Mouse (Mus musculus): ENCODE results near the gene Gpbp1. TPM values are rescaled to one million over a fixed set of nuclear protein-coding genes. Genes with fewer than 3 reads are reported as not detected.

The Gpbp1 gene
- total and polyA plus RNA-seq, 2 experiments from 2014 or later: 49.3 to 85.3 TPM

DNA sequence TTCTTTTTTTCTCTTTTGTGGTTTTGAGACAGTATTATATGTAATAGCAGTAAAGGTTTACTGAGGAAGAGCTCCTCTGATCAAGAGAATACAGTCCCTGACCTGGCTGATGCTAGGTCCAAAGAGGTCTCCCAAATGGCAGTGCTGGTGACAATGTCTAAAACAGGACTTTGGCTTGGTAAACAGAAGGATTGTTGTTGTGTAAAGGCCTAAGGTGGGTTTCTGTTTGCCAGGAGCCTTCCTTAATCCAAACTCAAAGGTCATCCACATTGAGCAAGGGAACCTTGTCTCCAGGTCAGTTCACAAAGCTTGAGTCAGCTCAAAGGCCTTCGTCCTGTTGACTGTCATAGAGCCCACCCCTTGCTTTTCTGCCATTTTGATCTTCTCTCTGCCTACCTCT is 41.8 kb upstream of the Gpbp1 start:
- Histone ChIP-seq H3K9me3 (ENCODE audit: low read length) (no peaks in the 10 kb centered on the region), H3K36me3 (ENCODE audit: insufficient read depth, low read length) (no peaks in the 10 kb centered on the region), H3K27ac (ENCODE audit: low read depth, low read length) (no peak overlapping the region), H3K9ac (replicated peaks; ENCODE audit: low read length, poor library complexity, severe bottlenecking) (no peak overlapping the region), H3K4me2 (ENCODE audit: low read depth, low read length, poor library complexity, severe bottlenecking) (no peak overlapping the region), H3K4me3 (ENCODE audit: low read depth, low read length) (no peak overlapping the region), H3K27me3 (ENCODE audit: insufficient read depth, low read length) (no peaks in the 10 kb centered on the region), H3K4me1 (ENCODE audit: insufficient read depth, low read length) (no peaks in the 10 kb centered on the region)
- DNase-seq (ENCODE audit: low spot score) (no peak), ATAC-seq (ENCODE audit: low FRiP score) (no peak)
- TF ChIP-seq CTCF (IDR thresholded peaks at IDR 0.05): no peak
- 100% methylated on average over 1 of the region's 1 CpGs for WGBS

DNA sequence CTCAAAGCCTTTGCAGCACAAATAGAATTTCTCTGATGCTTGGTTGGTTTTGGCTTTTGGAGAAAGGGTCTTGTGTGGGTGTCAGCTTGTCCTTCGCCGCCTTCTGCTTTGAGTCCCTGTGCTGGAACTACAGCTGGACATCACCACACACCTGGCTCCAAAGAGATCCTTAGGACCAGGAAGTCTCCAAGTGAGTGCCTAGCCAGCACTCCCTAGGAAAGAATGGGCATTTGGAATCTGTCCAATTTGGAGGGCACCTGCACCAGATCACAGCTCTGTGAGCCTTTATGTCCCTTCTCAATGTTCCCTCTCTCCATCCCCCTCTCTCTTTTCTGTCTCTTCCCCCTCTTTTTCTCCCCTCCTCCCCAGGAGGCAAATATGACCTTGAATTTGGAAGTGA is 34.4 kb upstream of the Gpbp1 start:
- DNase-seq (ENCODE audit: low spot score) (no peak), ATAC-seq (ENCODE audit: low FRiP score) (no peak)
- no peaks in the 10 kb centered on the region for H3K4me1 ChIP-seq (ENCODE audit: insufficient read depth, low read length)
- no peak for TF ChIP-seq CTCF (IDR thresholded peaks at IDR 0.05)
- H3K27me3 ChIP-seq (ENCODE audit: insufficient read depth, low read length): no peaks in the 10 kb centered on the region
- no peak overlapping the region for H3K9ac ChIP-seq (replicated peaks; ENCODE audit: low read length, poor library complexity, severe bottlenecking)
- no peak overlapping the region for H3K4me3 ChIP-seq (ENCODE audit: low read depth, low read length)
- H3K36me3 ChIP-seq (ENCODE audit: insufficient read depth, low read length): no peaks in the 10 kb centered on the region
- WGBS: 93% methylated on average over 2 of the region's 2 CpGs
- H3K9me3 ChIP-seq (ENCODE audit: low read length): no peaks in the 10 kb centered on the region
- H3K4me2 ChIP-seq (ENCODE audit: low read depth, low read length, poor library complexity, severe bottlenecking): no peak overlapping the region
- H3K27ac ChIP-seq (ENCODE audit: low read depth, low read length): no peak overlapping the region

DNA sequence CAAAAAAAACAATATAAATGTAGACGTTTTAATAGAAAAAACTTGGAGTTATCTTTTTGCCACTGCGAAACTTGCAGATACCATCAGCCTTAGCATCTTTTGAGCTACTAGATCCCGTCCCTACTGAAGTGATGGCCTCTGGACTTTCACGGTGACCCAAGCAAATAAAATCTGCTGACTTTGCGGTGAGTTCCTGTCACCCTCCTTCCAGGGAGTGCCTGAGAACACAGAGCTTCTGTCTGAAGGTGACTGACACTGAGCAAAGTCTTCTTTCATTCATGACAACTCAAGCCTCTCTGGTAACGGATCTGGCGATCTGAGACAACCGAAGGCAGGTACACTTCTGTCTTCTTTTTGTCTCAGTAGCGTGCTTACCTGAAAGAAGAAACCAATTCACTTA is 32.4 kb upstream of the Gpbp1 start:
- no peak overlapping the region for H3K27ac ChIP-seq (ENCODE audit: low read depth, low read length)
- WGBS: 85% methylated on average over 9 of the region's 9 CpGs
- H3K4me1 ChIP-seq (ENCODE audit: insufficient read depth, low read length): no peaks in the 10 kb centered on the region
- H3K4me3 ChIP-seq (ENCODE audit: low read depth, low read length): no peak overlapping the region
- TF ChIP-seq CTCF (IDR thresholded peaks at IDR 0.05): no peak
- no peak overlapping the region for H3K9ac ChIP-seq (replicated peaks; ENCODE audit: low read length, poor library complexity, severe bottlenecking)
- no peak for ATAC-seq (ENCODE audit: low FRiP score)
- DNase-seq (ENCODE audit: low spot score): no peak
- H3K27me3 ChIP-seq (ENCODE audit: insufficient read depth, low read length): no peaks in the 10 kb centered on the region
- no peaks in the 10 kb centered on the region for H3K9me3 ChIP-seq (ENCODE audit: low read length)
- H3K4me2 ChIP-seq (ENCODE audit: low read depth, low read length, poor library complexity, severe bottlenecking): no peak overlapping the region
- no peaks in the 10 kb centered on the region for H3K36me3 ChIP-seq (ENCODE audit: insufficient read depth, low read length)

DNA sequence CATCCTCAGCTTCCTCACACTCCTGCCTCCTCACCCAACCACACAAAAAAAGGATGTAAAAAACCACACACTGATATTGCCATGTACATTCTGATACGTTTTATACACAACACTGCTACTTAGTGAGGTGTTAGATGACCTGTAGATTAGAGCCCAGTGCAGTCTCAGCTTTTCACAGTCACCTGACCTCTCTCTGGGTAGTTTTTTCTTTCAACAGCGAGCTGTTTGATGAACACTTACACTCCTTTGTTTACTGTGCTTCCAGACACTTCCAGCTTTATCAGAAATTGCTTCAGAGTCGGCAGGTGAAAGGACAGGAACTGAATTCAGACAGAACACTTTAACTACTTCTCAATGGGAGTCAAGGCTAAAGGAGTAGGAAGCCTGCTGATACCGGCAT is 30.5 kb upstream of the Gpbp1 start:
- ATAC-seq (ENCODE audit: low FRiP score) (no peak), DNase-seq (ENCODE audit: low spot score) (no peak)
- no peak for TF ChIP-seq CTCF (IDR thresholded peaks at IDR 0.05)
- Histone ChIP-seq H3K4me3 (ENCODE audit: low read depth, low read length) (no peak overlapping the region), H3K27me3 (ENCODE audit: insufficient read depth, low read length) (no peaks in the 10 kb centered on the region), H3K4me2 (ENCODE audit: low read depth, low read length, poor library complexity, severe bottlenecking) (no peak overlapping the region), H3K27ac (ENCODE audit: low read depth, low read length) (no peak overlapping the region), H3K9ac (replicated peaks; ENCODE audit: low read length, poor library complexity, severe bottlenecking) (no peak overlapping the region), H3K4me1 (ENCODE audit: insufficient read depth, low read length) (no peaks in the 10 kb centered on the region), H3K9me3 (ENCODE audit: low read length) (no peaks in the 10 kb centered on the region), H3K36me3 (ENCODE audit: insufficient read depth, low read length) (no peaks in the 10 kb centered on the region)
- 80% methylated on average over 4 of the region's 4 CpGs for WGBS

DNA sequence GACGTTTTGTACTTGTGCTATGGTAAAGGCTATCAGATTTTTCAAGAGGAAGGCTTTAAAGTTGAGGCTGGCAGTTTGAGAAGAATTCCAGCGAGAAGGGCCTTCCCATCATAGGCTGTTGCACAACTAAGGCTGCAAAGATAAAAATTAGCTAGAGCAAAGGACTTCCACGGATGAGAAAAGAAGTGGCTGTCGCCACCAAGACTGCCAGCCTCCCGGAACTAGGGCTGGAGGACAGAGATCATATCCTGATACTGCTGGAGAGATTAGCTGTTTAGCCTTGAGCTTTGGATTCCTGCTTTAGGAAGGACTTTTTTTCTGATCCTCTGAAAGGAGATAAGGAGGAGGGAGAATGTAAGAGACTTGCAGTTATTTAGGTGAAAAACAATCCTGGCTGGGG is 28.4 kb upstream of the Gpbp1 start:
- no peak for TF ChIP-seq CTCF (IDR thresholded peaks at IDR 0.05)
- Histone ChIP-seq H3K9ac (replicated peaks; ENCODE audit: low read length, poor library complexity, severe bottlenecking) (no peak overlapping the region), H3K4me1 (ENCODE audit: insufficient read depth, low read length) (no peaks in the 10 kb centered on the region), H3K36me3 (ENCODE audit: insufficient read depth, low read length) (no peaks in the 10 kb centered on the region), H3K9me3 (ENCODE audit: low read length) (no peaks in the 10 kb centered on the region), H3K27ac (ENCODE audit: low read depth, low read length) (no peak overlapping the region), H3K27me3 (ENCODE audit: insufficient read depth, low read length) (no peaks in the 10 kb centered on the region), H3K4me2 (ENCODE audit: low read depth, low read length, poor library complexity, severe bottlenecking) (no peak overlapping the region), H3K4me3 (ENCODE audit: low read depth, low read length) (no peak overlapping the region)
- WGBS: 77% methylated on average over 5 of the region's 5 CpGs
- DNase-seq (ENCODE audit: low spot score): no peak
- no peak for ATAC-seq (ENCODE audit: low FRiP score)

DNA sequence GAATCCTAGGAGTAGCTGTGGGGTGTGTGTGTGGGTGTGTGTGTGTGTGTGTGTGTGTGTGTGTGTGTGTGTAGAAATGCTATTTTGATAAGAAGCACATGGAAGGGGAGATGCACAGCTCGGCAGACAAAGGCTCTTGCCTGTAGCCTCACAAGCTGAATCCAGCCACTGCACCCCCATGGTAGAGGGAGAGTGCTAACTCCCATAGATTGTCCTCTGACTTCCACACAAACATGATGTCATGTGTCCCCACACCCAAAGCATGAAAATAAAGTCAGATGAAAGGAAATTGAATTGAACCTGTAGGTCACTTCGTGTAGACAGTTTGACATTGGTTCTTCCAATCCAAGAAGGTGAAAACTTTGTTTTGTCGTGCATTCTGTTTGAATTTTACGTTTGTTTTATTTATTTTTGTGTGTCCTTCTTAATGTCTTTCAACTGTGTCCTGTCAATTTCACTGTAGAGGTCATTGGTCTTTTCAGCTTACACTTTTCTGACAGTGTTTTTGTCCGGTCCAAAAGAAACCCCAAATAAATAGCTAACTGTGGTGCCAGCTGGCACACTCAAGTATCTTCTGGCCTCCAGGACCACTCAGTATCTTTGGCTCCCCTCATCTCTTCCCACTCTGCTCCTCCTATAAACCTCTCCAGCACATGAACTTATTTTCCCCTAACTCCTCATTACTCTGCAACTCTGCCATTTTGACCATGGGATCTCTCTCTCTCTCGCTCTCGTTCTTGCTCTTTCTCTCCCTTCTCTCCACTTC is 26.7 kb upstream of the Gpbp1 start:
- TF ChIP-seq CTCF (IDR thresholded peaks at IDR 0.05): no peak
- ATAC-seq (ENCODE audit: low FRiP score) (no peak), DNase-seq (ENCODE audit: low spot score) (no peak)
- no peak overlapping the region for H3K27ac ChIP-seq (ENCODE audit: low read depth, low read length)
- no peaks in the 10 kb centered on the region for H3K9me3 ChIP-seq (ENCODE audit: low read length)
- WGBS: 85% methylated on average over 7 of the region's 7 CpGs
- no peaks in the 10 kb centered on the region for H3K36me3 ChIP-seq (ENCODE audit: insufficient read depth, low read length)
- no peaks in the 10 kb centered on the region for H3K4me1 ChIP-seq (ENCODE audit: insufficient read depth, low read length)
- no peak overlapping the region for H3K9ac ChIP-seq (replicated peaks; ENCODE audit: low read length, poor library complexity, severe bottlenecking)
- H3K27me3 ChIP-seq (ENCODE audit: insufficient read depth, low read length): no peaks in the 10 kb centered on the region
- no peak overlapping the region for H3K4me2 ChIP-seq (ENCODE audit: low read depth, low read length, poor library complexity, severe bottlenecking)
- no peak overlapping the region for H3K4me3 ChIP-seq (ENCODE audit: low read depth, low read length)

Measured in midbrain, postnatal 0 days (tissue).